Mouse (Mus musculus) stomach, embryonic 14.5 days (tissue): Measurements from ENCODE around the gene Gfra4. TPM values are rescaled to one million over a fixed set of nuclear protein-coding genes. Genes with fewer than 3 reads are reported as not detected.
"Not testable (repeated sequence)": the region's sequence is repeated elsewhere in the genome, so short reads cannot be mapped to it uniquely, and the experiment has no call there.

ENCODE experiments used
- ATAC-seq: fragments of 200-750 bp; cut with Nextera tagmentation; 2 replicates; pipeline ENCODE4 v1.8.0; 2017; ENCODE audit warnings: low read depth, moderate TSS enrichment; ENCODE audit not compliant: insufficient number of reproducible peaks, insufficient read depth, low FRiP score
- H3K27ac ChIP-seq: fragments of 300-500 bp; sonication (generic); 2 replicates; pipeline ENCODE4 v1.5.1; 2014; ENCODE audit warnings: mild to moderate bottlenecking, low read length, moderate library complexity, mixed read lengths
- H3K27me3 ChIP-seq: fragments of 300-500 bp; sonication (generic); 2 replicates; pipeline ENCODE4 v1.6.1; 2014; ENCODE audit warnings: low read length, control low read depth, mixed read lengths; ENCODE audit not compliant: control insufficient read depth, insufficient read depth
- H3K36me3 ChIP-seq: fragments of 300-500 bp; sonication (generic); 2 replicates; pipeline ENCODE4 v1.6.1; 2014; ENCODE audit warnings: mild to moderate bottlenecking, control low read depth, low read length, moderate library complexity, mixed read lengths; ENCODE audit not compliant: control insufficient read depth, insufficient read depth
- H3K4me1 ChIP-seq: fragments of 300-500 bp; sonication (generic); 2 replicates; pipeline ENCODE4 v1.6.1; 2014; ENCODE audit warnings: low read length, control low read depth, mixed read lengths; ENCODE audit not compliant: control insufficient read depth, insufficient read depth
- H3K4me2 ChIP-seq: fragments of 300-500 bp; sonication (generic); replicated peaks from 2 replicates; pipeline ENCODE4 v1.6.1; 2014; ENCODE audit warnings: low read depth, low read length, control low read depth
- H3K4me3 ChIP-seq: fragments of 300-500 bp; sonication (generic); 2 replicates; pipeline ENCODE4 v1.5.1; 2014; ENCODE audit warnings: low read depth, low read length, control low read depth
- H3K9ac ChIP-seq: fragments of 300-500 bp; sonication (generic); replicated peaks from 2 replicates; pipeline ENCODE4 v1.6.1; 2014; ENCODE audit warnings: low read depth, mild to moderate bottlenecking, control low read depth, low read length, moderate library complexity, mixed read lengths
- H3K9me3 ChIP-seq: fragments of 300-500 bp; sonication (generic); 2 replicates; pipeline ENCODE4 v1.6.1; 2016; ENCODE audit warnings: low read depth, low read length, control low read depth; ENCODE audit not compliant: control insufficient read depth
- WGBS: fragments of 180-500 bp; shearing (Covaris S2); extraction: QIAGEN DNeasy Blood & Tissue Kit; methylation state at CpG from one replicate; pipeline ENCODE4 v1.1.7; 2014; 5-methylcytosine and 5-hydroxymethylcytosine counted together
- polyA plus RNA-seq: library from polyadenylated mRNA; unstranded; fragments of >200 nt; fragmentation: Nextera tagmentation; extraction: Ambion mirVana; gene quantifications from 2 replicates; pipeline ENCODE4 v1.2.1, GENCODE M21; 2014

The Gfra4 gene
- polyA plus RNA-seq, 1 experiment from 2014 or later = 23.8 TPM

GRCm38 (mm10) chr2:131044354-131044852, 1.5 kb upstream of the Gfra4 start:
- H3K9me3 ChIP-seq = no peaks in the 10 kb centered on the region
- ATAC-seq = no peak
- 10% methylated on average over 7 of the region's 7 CpGs for WGBS
- no peak overlapping the region for H3K4me3 ChIP-seq
- no peak overlapping the region for H3K4me2 ChIP-seq
- no peaks in the 10 kb centered on the region for H3K36me3 ChIP-seq
- no peak overlapping the region for H3K27ac ChIP-seq
- H3K4me1 ChIP-seq = peaks cover 15% of the 10 kb centered on the region; the same call in 1 of the 2 replicates
- H3K9ac ChIP-seq = no peak overlapping the region
- peaks cover 11% of the 10 kb centered on the region for H3K27me3 ChIP-seq

GRCm38 (mm10) chr2:131040854-131041825, 1.7 kb downstream of the Gfra4 start:
- 2% methylated on average over 113 of the region's 115 CpGs for whole genome bisulfite sequencing
- peaks cover 11% of the 10 kb centered on the region for H3K27me3 ChIP-seq
- peak overlapping the region; percentile 64 for H3K9ac ChIP-seq
- no peak overlapping the region for H3K27ac ChIP-seq
- H3K4me1 ChIP-seq = peaks cover 15% of the 10 kb centered on the region; the same call in 1 of the 2 replicates
- no peaks in the 10 kb centered on the region for H3K36me3 ChIP-seq
- no peaks in the 10 kb centered on the region for H3K9me3 ChIP-seq
- ATAC-seq = peak; percentile 29
- H3K4me2 ChIP-seq = peak overlapping the region; percentile 98
- H3K4me3 ChIP-seq = peak overlapping the region; percentile 55

- no peak overlapping the region for H3K9ac ChIP-seq
Measured at GRCm38 (mm10) chr2:131038675-131039074, 4.2 kb downstream of the Gfra4 start.

GRCm38 (mm10) chr2:131038197-131038596, 4.7 kb downstream of the Gfra4 start:
- no peak for ATAC-seq
- Histone ChIP-seq H3K36me3 (no peaks in the 10 kb centered on the region), H3K27me3 (peaks cover 11% of the 10 kb centered on the region), H3K9ac (no peak overlapping the region), H3K4me1 (0 out of 2 replicates have a peak, but pooled peaks cover 3% of the 10 kb centered on the region), H3K9me3 (no peaks in the 10 kb centered on the region), H3K4me3 (no peak overlapping the region), H3K4me2 (no peak overlapping the region), H3K27ac (no peak overlapping the region)
- WGBS = 85% methylated on average over 6 of the region's 6 CpGs

More at GRCm38 (mm10) chr2:131038675-131039074, 4.2 kb downstream of the Gfra4 start:
- peaks cover 11% of the 10 kb centered on the region for H3K27me3 ChIP-seq
- H3K27ac ChIP-seq = no peak overlapping the region
- no peak overlapping the region for H3K4me2 ChIP-seq
- H3K9me3 ChIP-seq = no peaks in the 10 kb centered on the region
- no peak overlapping the region for H3K4me3 ChIP-seq
- H3K4me1 ChIP-seq = 0 out of 2 replicates have a peak, but pooled peaks cover 3% of the 10 kb centered on the region
- no peak for ATAC-seq
- H3K36me3 ChIP-seq = no peaks in the 10 kb centered on the region
- 81% methylated on average over 5 of the region's 5 CpGs for WGBS

DNA sequence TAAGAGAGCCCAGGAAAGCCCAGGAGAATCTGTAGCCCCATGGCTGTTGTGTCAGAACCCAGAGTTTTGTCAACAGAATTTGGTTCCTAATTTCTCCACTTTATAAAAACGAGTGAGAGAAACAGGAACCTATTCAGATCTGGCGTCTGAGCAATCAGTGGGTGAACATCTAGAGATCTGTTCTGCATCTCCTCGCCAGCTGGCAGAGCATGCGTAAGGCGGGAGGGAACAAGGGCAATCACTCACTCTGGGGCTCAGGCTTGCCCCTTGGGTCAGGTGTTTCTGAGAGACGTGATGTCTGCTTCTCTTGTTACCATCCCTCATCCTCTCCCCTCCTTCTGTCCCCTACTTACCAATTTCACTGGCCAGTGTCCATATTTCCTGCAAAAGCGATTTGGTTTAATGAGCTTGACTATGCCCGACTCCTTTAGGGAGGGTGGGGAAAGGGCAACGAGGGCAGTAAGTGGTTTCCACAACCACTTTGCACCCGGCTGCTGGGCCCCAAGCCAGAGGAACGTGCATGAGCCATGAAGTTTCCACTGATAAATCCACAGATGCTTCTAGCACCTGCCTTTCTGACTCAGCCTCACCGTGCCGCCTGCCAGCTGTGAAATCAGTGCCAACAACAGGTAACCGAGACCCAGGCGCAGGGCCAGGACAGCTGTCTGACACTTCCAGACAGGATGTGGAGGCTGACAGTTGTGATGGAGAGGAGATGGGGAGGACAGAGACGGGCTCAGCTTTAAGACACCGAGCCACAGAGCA, 5.5 kb downstream of the Gfra4 start:
- Histone ChIP-seq H3K27me3 (peaks cover 11% of the 10 kb centered on the region), H3K36me3 (no peaks in the 10 kb centered on the region), H3K4me2 (no peak overlapping the region), H3K9me3 (no peaks in the 10 kb centered on the region), H3K9ac (no peak overlapping the region), H3K27ac (no peak overlapping the region), H3K4me3 (no peak overlapping the region), H3K4me1 (0 out of 2 replicates have a peak, but pooled peaks cover 3% of the 10 kb centered on the region)
- WGBS = 35% methylated on average over 17 of the region's 17 CpGs
- no peak for ATAC-seq

GRCm38 (mm10) chr2:131036757-131037156, 6.1 kb downstream of the Gfra4 start:
- ATAC-seq = no peak
- Histone ChIP-seq H3K9ac (no peak overlapping the region), H3K36me3 (no peaks in the 10 kb centered on the region), H3K9me3 (no peaks in the 10 kb centered on the region), H3K27ac (no peak overlapping the region), H3K4me3 (no peak overlapping the region), H3K4me1 (0 out of 2 replicates have a peak, but pooled peaks cover 3% of the 10 kb centered on the region), H3K4me2 (no peak overlapping the region), H3K27me3 (peaks cover 10% of the 10 kb centered on the region)

DNA sequence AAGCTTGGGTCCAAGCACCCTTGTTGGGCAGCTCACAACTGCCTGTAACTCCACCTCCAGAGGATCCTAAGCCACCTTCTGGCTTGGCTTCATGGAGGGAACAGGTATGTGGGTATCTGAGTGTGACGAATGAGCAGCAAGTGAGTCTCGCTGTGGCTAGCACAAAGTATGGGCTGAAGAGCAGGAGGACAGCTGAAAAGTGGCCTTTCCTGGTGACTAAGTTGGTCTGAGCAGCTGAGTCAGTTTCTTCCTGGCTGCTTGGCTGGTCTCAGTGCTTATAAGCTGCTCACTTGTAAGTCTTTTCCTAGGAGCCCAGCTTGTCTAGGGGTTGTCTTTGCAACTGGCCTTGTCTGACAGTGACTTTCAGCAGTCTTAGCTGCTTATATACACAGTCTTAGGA, 6.5 kb downstream of the Gfra4 start:
- WGBS = 80% methylated on average over 2 of the region's 2 CpGs
- no peak for ATAC-seq
- peaks cover 8% of the 10 kb centered on the region for H3K27me3 ChIP-seq
- H3K4me1 ChIP-seq = 0 out of 2 replicates have a peak, but pooled peaks cover 3% of the 10 kb centered on the region
- H3K36me3 ChIP-seq = no peaks in the 10 kb centered on the region
- no peak overlapping the region for H3K4me3 ChIP-seq
- H3K9me3 ChIP-seq = no peaks in the 10 kb centered on the region
- no peak overlapping the region for H3K9ac ChIP-seq
- H3K27ac ChIP-seq = no peak overlapping the region
- H3K4me2 ChIP-seq = no peak overlapping the region

- WGBS = 55% methylated on average over 1 of the region's 1 CpGs
- H3K9ac ChIP-seq, H3K27me3 ChIP-seq, H3K4me2 ChIP-seq, ATAC-seq, H3K36me3 ChIP-seq, H3K9me3 ChIP-seq, H3K4me1 ChIP-seq, H3K4me3 ChIP-seq, H3K27ac ChIP-seq: not testable (repeated sequence)
Measured at GRCm38 (mm10) chr2:131031406-131031805, 11.5 kb downstream of the Gfra4 start.
